Mouse (Mus musculus): Measurements from ENCODE around the gene Maml3. TPM values are rescaled to one million over a fixed set of nuclear protein-coding genes. Genes with fewer than 3 reads are reported as not detected.

Maml3 gene
- polyA plus RNA-seq, 1 experiment from 2014 or later, result 8.5 TPM

DNA sequence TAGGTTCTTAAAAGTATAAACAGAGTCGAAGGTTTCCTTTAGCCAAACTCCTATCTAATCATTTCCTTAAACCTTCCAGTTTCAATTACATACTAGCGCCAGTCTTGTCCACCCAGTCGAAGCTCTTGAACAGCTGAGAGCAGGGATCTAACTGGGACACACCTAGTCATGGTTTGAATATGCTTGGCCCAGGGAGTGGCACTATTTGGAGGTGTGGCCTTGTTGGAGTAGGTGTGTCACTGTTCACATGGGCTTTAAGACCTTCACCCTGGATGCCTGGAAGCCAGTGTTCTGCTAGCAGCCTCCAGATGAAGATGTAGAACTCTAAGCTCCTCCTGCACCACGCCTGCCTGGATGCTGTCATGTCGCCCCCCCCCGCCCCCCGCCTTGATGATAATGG, 244.4 kb downstream of the Maml3 start:
- 87% methylated on average over 7 of the region's 7 CpGs for WGBS
- H3K4me1 ChIP-seq (replicated peaks; ENCODE audit: control insufficient read depth, insufficient read depth, low read length), result peaks cover 8% of the 10 kb centered on the region; the same call in 1 of the 2 replicates
- no peak overlapping the region for H3K27ac ChIP-seq (ENCODE audit: low read length)
- no peak overlapping the region for H3K4me3 ChIP-seq (ENCODE audit: low read length)
- no peak overlapping the region for H3K9ac ChIP-seq (ENCODE audit: low read length)
- H3K9me3 ChIP-seq (ENCODE audit: control insufficient read depth, low read length), result no peaks in the 10 kb centered on the region
- H3K36me3 ChIP-seq (ENCODE audit: control insufficient read depth, insufficient read depth, low read length), result peaks cover under 1% of the 10 kb centered on the region
- H3K27me3 ChIP-seq (ENCODE audit: control insufficient read depth, insufficient read depth, low read depth, low read length), result no peaks in the 10 kb centered on the region
- 0 out of 2 replicates have a peak, but pooled peaks have one; percentile 27 for ATAC-seq (ENCODE audit: low read depth)
- no peak overlapping the region for H3K4me2 ChIP-seq (ENCODE audit: low read depth, low read length)

DNA sequence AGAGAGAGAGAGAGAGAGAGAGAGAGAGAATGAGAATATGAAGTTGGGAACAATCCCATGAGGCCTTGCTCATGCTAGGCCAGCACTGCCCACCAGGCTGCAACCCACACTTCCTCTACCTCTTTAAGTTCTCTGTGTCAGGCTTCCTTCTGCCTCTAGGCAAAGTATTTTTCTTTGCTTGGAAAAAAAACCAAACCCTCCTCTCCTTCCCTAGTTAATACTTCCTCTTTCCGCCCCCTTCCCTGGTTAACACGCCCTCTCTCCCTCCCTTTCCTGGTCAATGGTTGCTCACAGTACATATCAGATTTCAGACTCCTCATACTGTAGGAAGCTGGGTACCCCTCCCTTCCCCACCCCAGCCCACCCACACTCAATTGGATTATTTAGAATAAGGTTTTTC, 245.7 kb downstream of the Maml3 start:
- no peaks in the 10 kb centered on the region for H3K27me3 ChIP-seq (ENCODE audit: control insufficient read depth, insufficient read depth, low read depth, low read length)
- H3K27ac ChIP-seq (ENCODE audit: low read length), result no peak overlapping the region
- no peaks in the 10 kb centered on the region for H3K9me3 ChIP-seq (ENCODE audit: control insufficient read depth, low read length)
- WGBS, result 35% methylated on average over 2 of the region's 2 CpGs
- peak; percentile 74 for ATAC-seq (ENCODE audit: low read depth)
- H3K4me1 ChIP-seq (replicated peaks; ENCODE audit: control insufficient read depth, insufficient read depth, low read length), result peaks cover 8% of the 10 kb centered on the region; the same call in 1 of the 2 replicates
- H3K9ac ChIP-seq (ENCODE audit: low read length), result no peak overlapping the region
- H3K36me3 ChIP-seq (ENCODE audit: control insufficient read depth, insufficient read depth, low read length), result peaks cover 4% of the 10 kb centered on the region
- no peak overlapping the region for H3K4me3 ChIP-seq (ENCODE audit: low read length)
- H3K4me2 ChIP-seq (ENCODE audit: low read depth, low read length), result no peak overlapping the region

DNA sequence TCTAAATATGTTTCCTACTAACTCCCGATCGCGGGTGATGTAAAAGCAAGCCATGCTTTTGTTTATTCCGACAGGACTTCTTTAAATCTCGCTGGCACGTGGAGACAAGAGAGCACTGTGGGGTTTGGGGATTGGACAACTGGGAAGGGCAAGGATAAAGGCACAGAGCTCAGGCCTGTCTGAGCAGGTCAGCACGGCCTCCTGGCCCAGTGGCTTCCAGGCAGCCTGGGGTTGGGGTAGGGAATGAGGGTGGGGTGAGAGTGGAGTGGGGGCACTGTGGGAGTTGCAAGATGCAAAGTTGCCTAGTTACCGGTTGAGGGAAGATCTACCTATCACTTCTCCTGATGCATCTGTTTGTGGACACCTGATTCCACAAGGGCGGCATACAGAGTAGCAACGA, 250.7 kb downstream of the Maml3 start:
- Histone ChIP-seq H3K9me3 (ENCODE audit: control insufficient read depth, low read length) (no peaks in the 10 kb centered on the region), H3K36me3 (ENCODE audit: control insufficient read depth, insufficient read depth, low read length) (peaks cover 4% of the 10 kb centered on the region), H3K4me1 (replicated peaks; ENCODE audit: control insufficient read depth, insufficient read depth, low read length) (peaks cover 8% of the 10 kb centered on the region), H3K27ac (ENCODE audit: low read length) (no peak overlapping the region), H3K27me3 (ENCODE audit: control insufficient read depth, insufficient read depth, low read depth, low read length) (no peaks in the 10 kb centered on the region), H3K4me3 (ENCODE audit: low read length) (no peak overlapping the region), H3K9ac (ENCODE audit: low read length) (no peak overlapping the region), H3K4me2 (ENCODE audit: low read depth, low read length) (no peak overlapping the region)
- no peak for ATAC-seq (ENCODE audit: low read depth)
- WGBS, result 78% methylated on average over 10 of the region's 10 CpGs

DNA sequence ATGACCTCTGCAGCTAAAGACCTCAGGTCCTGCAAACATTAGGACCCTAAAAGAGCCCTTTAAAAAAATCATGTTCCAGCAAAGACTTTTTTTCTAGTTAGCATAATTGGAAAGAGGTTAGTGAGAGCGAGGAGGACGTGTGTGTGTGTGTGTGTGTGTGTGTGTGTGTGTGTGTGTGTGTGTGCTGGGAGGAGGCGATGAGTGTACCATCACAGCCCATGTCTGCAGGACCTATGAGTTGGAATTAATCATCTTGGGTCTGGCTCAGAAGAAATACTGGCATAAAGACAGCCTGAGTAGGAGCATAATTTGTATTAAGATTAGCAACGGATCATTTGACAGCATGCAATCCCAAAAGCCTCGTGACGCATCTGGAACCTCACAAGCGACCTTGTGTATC, 251.3 kb downstream of the Maml3 start:
- no peak overlapping the region for H3K4me3 ChIP-seq (ENCODE audit: low read length)
- no peak overlapping the region for H3K27ac ChIP-seq (ENCODE audit: low read length)
- peaks cover 4% of the 10 kb centered on the region for H3K36me3 ChIP-seq (ENCODE audit: control insufficient read depth, insufficient read depth, low read length)
- H3K9me3 ChIP-seq (ENCODE audit: control insufficient read depth, low read length), result no peaks in the 10 kb centered on the region
- H3K9ac ChIP-seq (ENCODE audit: low read length), result no peak overlapping the region
- no peaks in the 10 kb centered on the region for H3K27me3 ChIP-seq (ENCODE audit: control insufficient read depth, insufficient read depth, low read depth, low read length)
- no peak overlapping the region for H3K4me2 ChIP-seq (ENCODE audit: low read depth, low read length)
- H3K4me1 ChIP-seq (replicated peaks; ENCODE audit: control insufficient read depth, insufficient read depth, low read length), result peaks cover 7% of the 10 kb centered on the region; the same call in 1 of the 2 replicates
- WGBS, result 82% methylated on average over 7 of the region's 7 CpGs
- ATAC-seq (ENCODE audit: low read depth), result no peak

DNA sequence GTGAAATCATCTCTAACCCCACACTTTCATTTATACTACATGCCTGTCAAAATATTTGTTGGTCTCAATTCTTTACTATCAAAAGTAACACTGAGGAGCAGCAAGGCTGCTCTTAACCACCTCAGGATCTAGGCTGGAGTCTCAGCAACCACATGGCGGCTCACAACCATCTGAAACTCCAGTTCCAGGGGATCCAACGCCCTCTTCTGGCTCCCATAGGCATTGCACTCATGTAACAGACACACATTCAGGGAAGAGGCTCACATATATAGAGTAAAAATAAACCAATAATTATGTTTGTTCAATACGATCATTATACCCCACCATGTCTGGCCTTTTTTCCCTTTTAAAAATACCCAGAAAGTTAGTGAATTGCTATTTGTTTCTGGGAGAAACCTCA, 252.2 kb downstream of the Maml3 start:
- 73% methylated on average over 3 of the region's 3 CpGs for WGBS
- H3K9ac ChIP-seq (ENCODE audit: low read length), result no peak overlapping the region
- H3K36me3 ChIP-seq (ENCODE audit: control insufficient read depth, insufficient read depth, low read length), result peaks cover 4% of the 10 kb centered on the region
- no peak overlapping the region for H3K4me3 ChIP-seq (ENCODE audit: low read length)
- H3K9me3 ChIP-seq (ENCODE audit: control insufficient read depth, low read length), result no peaks in the 10 kb centered on the region
- H3K4me2 ChIP-seq (ENCODE audit: low read depth, low read length), result no peak overlapping the region
- no peak for ATAC-seq (ENCODE audit: low read depth)
- peaks cover 7% of the 10 kb centered on the region; the same call in 1 of the 2 replicates for H3K4me1 ChIP-seq (replicated peaks; ENCODE audit: control insufficient read depth, insufficient read depth, low read length)
- no peaks in the 10 kb centered on the region for H3K27me3 ChIP-seq (ENCODE audit: control insufficient read depth, insufficient read depth, low read depth, low read length)
- no peak overlapping the region for H3K27ac ChIP-seq (ENCODE audit: low read length)

DNA sequence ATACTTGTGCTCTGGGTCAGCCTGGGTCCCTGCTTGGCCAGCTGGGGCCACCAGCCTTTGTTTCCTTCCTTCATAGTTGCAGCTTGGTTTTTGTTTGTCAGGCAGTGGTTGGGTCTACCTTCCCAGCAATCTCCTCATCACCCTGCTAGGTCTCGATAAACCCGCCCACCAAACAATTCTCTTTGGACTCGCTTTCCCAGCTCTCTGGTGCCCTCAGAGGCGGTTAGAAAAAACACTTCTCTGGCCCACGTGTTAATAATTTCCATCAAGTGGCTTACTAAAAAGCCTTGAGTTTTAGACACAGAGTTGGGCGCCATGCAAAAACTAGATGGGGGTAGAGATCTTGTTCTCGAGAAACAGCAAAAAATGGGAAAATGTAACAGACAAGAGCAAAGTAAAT, 253.3 kb downstream of the Maml3 start:
- WGBS, result 46% methylated on average over 7 of the region's 7 CpGs
- H3K27ac ChIP-seq (ENCODE audit: low read length), result no peak overlapping the region
- H3K4me3 ChIP-seq (ENCODE audit: low read length), result no peak overlapping the region
- peaks cover 4% of the 10 kb centered on the region for H3K36me3 ChIP-seq (ENCODE audit: control insufficient read depth, insufficient read depth, low read length)
- peaks cover 8% of the 10 kb centered on the region for H3K4me1 ChIP-seq (replicated peaks; ENCODE audit: control insufficient read depth, insufficient read depth, low read length)
- H3K9ac ChIP-seq (ENCODE audit: low read length), result no peak overlapping the region
- no peak for ATAC-seq (ENCODE audit: low read depth)
- no peak overlapping the region for H3K4me2 ChIP-seq (ENCODE audit: low read depth, low read length)
- H3K27me3 ChIP-seq (ENCODE audit: control insufficient read depth, insufficient read depth, low read depth, low read length), result no peaks in the 10 kb centered on the region
- H3K9me3 ChIP-seq (ENCODE audit: control insufficient read depth, low read length), result no peaks in the 10 kb centered on the region

DNA sequence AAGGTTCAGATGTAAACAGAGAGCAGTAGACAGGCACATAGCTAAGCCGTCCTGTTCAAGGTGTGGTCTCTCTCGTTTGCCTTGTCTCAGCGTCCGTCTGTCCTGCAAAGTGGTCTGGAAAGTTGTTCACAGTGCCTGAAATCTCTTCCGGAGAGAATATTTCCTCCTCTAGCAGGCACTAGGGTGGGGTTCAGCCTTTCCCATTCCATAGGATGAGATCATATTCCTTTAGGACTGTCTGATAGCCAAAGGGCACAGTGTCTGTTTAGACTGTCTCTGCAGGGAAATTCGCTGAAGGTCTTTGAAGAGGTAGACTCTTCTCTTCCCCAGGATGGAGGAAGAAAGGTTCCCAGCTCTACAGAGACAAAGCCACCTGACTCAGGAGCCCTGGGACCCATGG, 255.4 kb downstream of the Maml3 start:
- Histone ChIP-seq H3K36me3 (ENCODE audit: control insufficient read depth, insufficient read depth, low read length) (no peaks in the 10 kb centered on the region), H3K27ac (ENCODE audit: low read length) (peak overlapping the region; percentile 59; the same call in 1 of the 2 replicates), H3K4me1 (replicated peaks; ENCODE audit: control insufficient read depth, insufficient read depth, low read length) (peaks cover 11% of the 10 kb centered on the region), H3K9me3 (ENCODE audit: control insufficient read depth, low read length) (no peaks in the 10 kb centered on the region), H3K4me3 (ENCODE audit: low read length) (no peak overlapping the region), H3K4me2 (ENCODE audit: low read depth, low read length) (peak overlapping the region; percentile 24; the same call in 1 of the 2 replicates), H3K9ac (ENCODE audit: low read length) (no peak overlapping the region), H3K27me3 (ENCODE audit: control insufficient read depth, insufficient read depth, low read depth, low read length) (no peaks in the 10 kb centered on the region)
- 39% methylated on average over 6 of the region's 6 CpGs for WGBS
- ATAC-seq (ENCODE audit: low read depth), result peak; percentile 50

DNA sequence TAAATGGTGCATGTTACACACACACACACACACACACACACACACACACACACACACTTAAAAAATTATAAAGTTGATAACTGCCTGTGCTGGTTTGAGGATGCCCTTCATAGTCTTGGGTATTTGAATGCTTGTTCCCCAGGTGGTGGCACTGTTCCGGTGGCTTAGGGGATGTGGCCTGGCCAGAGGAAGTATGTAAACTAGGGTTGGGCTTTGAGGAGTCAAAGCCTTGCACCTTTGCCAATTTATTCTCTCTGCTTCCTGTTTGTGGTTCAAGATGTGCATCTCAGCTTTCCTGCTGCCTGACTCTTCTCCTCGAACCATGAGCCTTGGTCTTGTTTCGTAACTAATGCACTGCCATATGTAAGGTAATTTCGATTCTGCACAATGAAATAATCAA, 257.6 kb downstream of the Maml3 start:
- H3K4me2 ChIP-seq (ENCODE audit: low read depth, low read length), result no peak overlapping the region
- H3K27ac ChIP-seq (ENCODE audit: low read length), result no peak overlapping the region
- ATAC-seq (ENCODE audit: low read depth), result no peak
- no peaks in the 10 kb centered on the region for H3K27me3 ChIP-seq (ENCODE audit: control insufficient read depth, insufficient read depth, low read depth, low read length)
- H3K4me1 ChIP-seq (replicated peaks; ENCODE audit: control insufficient read depth, insufficient read depth, low read length), result peaks cover 20% of the 10 kb centered on the region
- H3K36me3 ChIP-seq (ENCODE audit: control insufficient read depth, insufficient read depth, low read length), result no peaks in the 10 kb centered on the region
- no peaks in the 10 kb centered on the region for H3K9me3 ChIP-seq (ENCODE audit: control insufficient read depth, low read length)
- no peak overlapping the region for H3K4me3 ChIP-seq (ENCODE audit: low read length)
- 86% methylated on average over 4 of the region's 4 CpGs for WGBS
- H3K9ac ChIP-seq (ENCODE audit: low read length), result no peak overlapping the region

DNA sequence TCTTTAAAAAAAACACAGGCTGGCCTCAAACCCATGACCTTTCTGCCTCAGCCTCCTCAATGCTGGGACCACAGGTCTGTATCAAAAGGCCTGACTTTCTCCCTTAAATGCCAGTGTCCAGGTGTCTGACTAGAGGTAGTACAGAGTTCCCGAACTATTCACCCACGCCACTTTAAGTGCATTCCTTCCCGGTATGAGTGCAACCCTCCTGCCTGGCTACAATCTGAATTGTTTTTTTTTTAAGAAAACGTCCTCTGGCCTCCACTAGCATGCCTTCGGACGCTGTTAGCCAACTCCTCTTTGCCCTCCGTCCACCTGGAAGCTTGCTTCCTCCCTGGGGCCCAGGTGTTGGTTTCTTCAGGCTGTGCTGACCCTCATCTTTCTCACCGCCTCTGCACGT, 260.6 kb downstream of the Maml3 start:
- WGBS, result 48% methylated on average over 9 of the region's 9 CpGs
- peak overlapping the region; percentile 27; the same call in 1 of the 2 replicates for H3K27ac ChIP-seq (ENCODE audit: low read length)
- no peak overlapping the region for H3K4me3 ChIP-seq (ENCODE audit: low read length)
- H3K9me3 ChIP-seq (ENCODE audit: control insufficient read depth, low read length), result no peaks in the 10 kb centered on the region
- H3K4me2 ChIP-seq (ENCODE audit: low read depth, low read length), result no peak overlapping the region
- peaks cover 16% of the 10 kb centered on the region for H3K4me1 ChIP-seq (replicated peaks; ENCODE audit: control insufficient read depth, insufficient read depth, low read length)
- H3K9ac ChIP-seq (ENCODE audit: low read length), result no peak overlapping the region
- no peak for ATAC-seq (ENCODE audit: low read depth)
- no peaks in the 10 kb centered on the region for H3K36me3 ChIP-seq (ENCODE audit: control insufficient read depth, insufficient read depth, low read length)
- H3K27me3 ChIP-seq (ENCODE audit: control insufficient read depth, insufficient read depth, low read depth, low read length), result no peaks in the 10 kb centered on the region

DNA sequence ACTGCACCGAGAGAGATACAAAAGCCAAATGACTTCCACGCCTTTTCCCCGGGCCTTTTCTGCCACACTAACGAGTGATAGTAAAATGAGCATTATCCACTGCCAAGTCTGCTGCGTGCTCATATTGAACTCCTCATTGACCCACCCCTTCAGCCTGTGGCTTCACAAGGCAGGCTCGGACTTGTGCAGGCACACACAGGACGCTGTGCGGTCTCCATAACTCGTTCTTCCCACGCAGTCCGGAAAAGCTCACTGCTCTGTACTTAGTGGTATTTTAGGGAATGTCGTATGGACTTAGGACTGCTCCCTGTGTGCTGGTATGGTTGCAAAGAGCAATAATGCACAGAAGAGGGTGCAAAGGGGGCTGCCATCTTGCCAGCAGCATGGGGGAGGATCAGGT, 262.7 kb downstream of the Maml3 start:
- Histone ChIP-seq H3K4me2 (ENCODE audit: low read depth, low read length) (no peak overlapping the region), H3K9me3 (ENCODE audit: control insufficient read depth, low read length) (no peaks in the 10 kb centered on the region), H3K9ac (ENCODE audit: low read length) (no peak overlapping the region), H3K27ac (ENCODE audit: low read length) (no peak overlapping the region), H3K36me3 (ENCODE audit: control insufficient read depth, insufficient read depth, low read length) (no peaks in the 10 kb centered on the region), H3K4me3 (ENCODE audit: low read length) (no peak overlapping the region), H3K4me1 (replicated peaks; ENCODE audit: control insufficient read depth, insufficient read depth, low read length) (peaks cover 16% of the 10 kb centered on the region), H3K27me3 (ENCODE audit: control insufficient read depth, insufficient read depth, low read depth, low read length) (no peaks in the 10 kb centered on the region)
- ATAC-seq (ENCODE audit: low read depth), result 0 out of 2 replicates have a peak, but pooled peaks have one; percentile 13
- WGBS, result 67% methylated on average over 12 of the region's 12 CpGs

Data from lung, embryonic 16.5 days (tissue).